Mouse (Mus musculus) c-Kit-positive CD71-positive TER-119-positive erythroid progenitor cells, embryonic 14.5 days (primary cell): ENCODE data around the gene Ccdc189.
"Not testable (repeated sequence)": the region's sequence is repeated elsewhere in the genome, so short reads cannot be mapped to it uniquely, and the experiment has no call there.

Experiments used
- DNase-seq: peaks from one replicate; pipeline ENCODE4 v3.0.0-alpha.2; 2013; ENCODE audit warnings: low spot score

Gene Ccdc189

GRCm38 (mm10) chr7:127588011-127588871 lies at the start of gene Ccdc189, which contains the start of gene Rnf40:
Gene Ccdc189, minus strand, starts transcription at chr7:127588595.
Gene Rnf40, plus strand, starts transcription at chr7:127588767.
- peak; percentile 97 for DNase-seq

GRCm38 (mm10) chr7:127636963-127637362 lies 48.6 kb upstream of the Ccdc189 start:
- DNase-seq: no peak

GRCm38 (mm10) chr7:127631416-127631815 lies 43.0 kb upstream of the Ccdc189 start:
- DNase-seq: no peak

GRCm38 (mm10) chr7:127628646-127629045 lies 40.3 kb upstream of the Ccdc189 start:
- DNase-seq: no peak

GRCm38 (mm10) chr7:127626471-127626870 lies 38.1 kb upstream of the Ccdc189 start:
- DNase-seq: peak; percentile 82

GRCm38 (mm10) chr7:127626039-127626438 lies 37.6 kb upstream of the Ccdc189 start:
- DNase-seq: no peak

GRCm38 (mm10) chr7:127618402-127618801 lies 30.0 kb upstream of the Ccdc189 start:
- DNase-seq: not testable (repeated sequence)

GRCm38 (mm10) chr7:127617962-127618361 lies 29.6 kb upstream of the Ccdc189 start:
- DNase-seq: no peak

- DNase-seq: no peak
Measured at GRCm38 (mm10) chr7:127616881-127617280, 28.5 kb upstream of the Ccdc189 start.

GRCm38 (mm10) chr7:127616336-127616735 lies 27.9 kb upstream of the Ccdc189 start:
- no peak for DNase-seq

GRCm38 (mm10) chr7:127614891-127615843 lies 26.8 kb upstream of the Ccdc189 start, which contains the start of gene Zfp629:
Gene Zfp629, minus strand, starts transcription at chr7:127615797.
- DNase-seq: no peak

GRCm38 (mm10) chr7:127614511-127614890 lies 26.1 kb upstream of the Ccdc189 start:
- DNase-seq: no peak

- DNase-seq: no peak
Measured at GRCm38 (mm10) chr7:127614091-127614490, 25.7 kb upstream of the Ccdc189 start.

- DNase-seq: no peak
Measured at GRCm38 (mm10) chr7:127613501-127613900, 25.1 kb upstream of the Ccdc189 start.

GRCm38 (mm10) chr7:127611561-127611960 lies 23.2 kb upstream of the Ccdc189 start:
- DNase-seq: no peak

GRCm38 (mm10) chr7:127611011-127611410 lies 22.6 kb upstream of the Ccdc189 start:
- no peak for DNase-seq

GRCm38 (mm10) chr7:127607150-127607549 lies 18.8 kb upstream of the Ccdc189 start:
- DNase-seq: no peak

GRCm38 (mm10) chr7:127604256-127604655 lies 15.9 kb upstream of the Ccdc189 start:
- DNase-seq: no peak

- no peak for DNase-seq
Measured at GRCm38 (mm10) chr7:127602903-127603302, 14.5 kb upstream of the Ccdc189 start.

GRCm38 (mm10) chr7:127601735-127602134 lies 13.3 kb upstream of the Ccdc189 start:
- DNase-seq: no peak

- no peak for DNase-seq
Measured at GRCm38 (mm10) chr7:127600612-127601011, 12.2 kb upstream of the Ccdc189 start.

GRCm38 (mm10) chr7:127596747-127597146 lies 8.4 kb upstream of the Ccdc189 start:
- DNase-seq: no peak
